Mouse (Mus musculus) lung, postnatal 10 days (tissue): ENCODE measurements around the gene Pdcl2.
A peak's percentile ranks its signal among the peaks of the same experiment; 100 is the strongest.

ENCODE experiments used
- DNase-seq: peaks from one replicate; pipeline ENCODE4 v3.0.0; 2021

Pdcl2 gene

GRCm38 (mm10) chr5:76303379-76303744 is 27.6 kb downstream of the Pdcl2 start:
- no peak for DNase-seq

GRCm38 (mm10) chr5:76302009-76302408 is 28.9 kb downstream of the Pdcl2 start:
- no peak for DNase-seq

- DNase-seq: peak; percentile 14
Measured at GRCm38 (mm10) chr5:76289234-76289691, 41.7 kb downstream of the Pdcl2 start.

GRCm38 (mm10) chr5:76288256-76288655 is 42.7 kb downstream of the Pdcl2 start:
- DNase-seq: no peak

GRCm38 (mm10) chr5:76287062-76287461 is 43.9 kb downstream of the Pdcl2 start:
- no peak for DNase-seq

- no peak for DNase-seq
Measured at GRCm38 (mm10) chr5:76285699-76286098, 45.3 kb downstream of the Pdcl2 start.

GRCm38 (mm10) chr5:76283890-76284289 is 47.1 kb downstream of the Pdcl2 start:
- no peak for DNase-seq

GRCm38 (mm10) chr5:76274977-76275376 is 56.0 kb downstream of the Pdcl2 start:
- DNase-seq: no peak
